Mouse (Mus musculus) heart, adult 2 months (tissue): Measurements from ENCODE around the gene Pik3ca. TPM values are rescaled to one million over a fixed set of nuclear protein-coding genes. Genes with fewer than 3 reads are reported as not detected.

Experiments
- DNase-seq, 2 experiments: peaks; one replicate each; pipeline ENCODE4 v3.0.0; 2021
- H3K27ac ChIP-seq: fragments of 200-600 bp; 2 replicates; pipeline ENCODE4 v1.8.1; 2022
- H3K27me3 ChIP-seq: fragments of 200-500 bp; 2 replicates; pipeline ENCODE4 v1.6.1; 2012; ENCODE audit warnings: mild to moderate bottlenecking, low read length, inconsistent platforms, mixed read lengths; ENCODE audit not compliant: control insufficient read depth, insufficient read depth
- H3K36me3 ChIP-seq: fragments of 200-500 bp; 2 replicates; pipeline ENCODE4 v1.6.1; 2012; ENCODE audit warnings: low read length, inconsistent platforms; ENCODE audit not compliant: control insufficient read depth, insufficient read depth
- H3K4me1 ChIP-seq: fragments of 200-500 bp; 2 replicates; pipeline ENCODE4 v1.6.1; 2011; ENCODE audit warnings: low read length; ENCODE audit not compliant: control insufficient read depth, insufficient read depth
- H3K4me3 ChIP-seq: fragments of 200-600 bp; 2 replicates; pipeline ENCODE4 v1.8.1; 2022
- H3K79me2 ChIP-seq: fragments of 200-500 bp; replicated peaks from 2 replicates; pipeline ENCODE4 v1.6.1; 2012; ENCODE audit warnings: mild to moderate bottlenecking, inconsistent platforms, low read length, moderate library complexity, mixed read lengths; ENCODE audit not compliant: control insufficient read depth, insufficient read depth
- H3K9ac ChIP-seq: fragments of 200-500 bp; 2 replicates; pipeline ENCODE4 v1.6.1; 2012; ENCODE audit warnings: low read depth, mild to moderate bottlenecking, control low read depth, inconsistent platforms, low read length, mixed read lengths
- CTCF ChIP-seq: fragments of 200-600 bp; IDR thresholded peaks from 2 replicates; pipeline ENCODE4 v1.8.1; 2022; ENCODE audit warnings: antibody characterized with exemption, mild to moderate bottlenecking, moderate library complexity
- EP300 ChIP-seq: fragments of 200-500 bp; IDR thresholded peaks from 2 replicates; pipeline ENCODE4 v1.6.1; 2011; ENCODE audit warnings: low read depth, low read length, control low read depth; ENCODE audit not compliant: insufficient read depth
- POLR2A ChIP-seq: fragments of 200-500 bp; IDR thresholded peaks from 2 replicates; pipeline ENCODE4 v1.6.1; 2011; ENCODE audit warnings: mild to moderate bottlenecking, low read depth, low read length, control low read depth; ENCODE audit not compliant: insufficient read depth
- WGBS: fragments of 180-500 bp; shearing (Covaris S2); methylation state at CpG from one replicate; pipeline ENCODE4 v1.1.7; 2018; 5-methylcytosine and 5-hydroxymethylcytosine counted together
- intact Hi-C: fragments of 180-260 bp; cut with DNase I; formaldehyde crosslinking; loops from one replicate; pipeline ENCODE4 v1.15.1; 2025
- long read RNA-seq: library from polyadenylated mRNA; stranded (forward); transcript quantifications from one replicate; pipeline ENCODE4 v2.0.0, GENCODE M21; 2021
- polyA plus RNA-seq: library from polyadenylated mRNA; depleted of rRNA; stranded (reverse); fragments of >200 nt; gene quantifications from 2 replicates; pipeline ENCODE4 v1.2.3, GENCODE M21; 2012; rRNA removed
- total RNA-seq, 2 experiments: library from RNA; stranded (reverse); gene quantifications; 2 replicates each; pipeline ENCODE4 v1.2.3; 2021

Gene Pik3ca
- total RNA-seq (10 to 100 TPM; 43.5 to 48.5 TPM), polyA plus RNA-seq (6.5 and 13.4 TPM in 2 replicates)
- long read RNA-seq, partial matches to known transcripts: 3 of 37 reads
- long read RNA-seq, other reads (novel, unspliced or antisense): 34 of 37 reads

- under 1% methylated on average over 52 of the region's 65 CpGs for WGBS
- H3K4me3 ChIP-seq: peak within 1 kb of the TSS; percentile 97
- H3K4me1 ChIP-seq: peaks cover 15% of the 10 kb centered on the region
- peaks cover 10% of the 10 kb centered on the region for H3K36me3 ChIP-seq
- H3K79me2 ChIP-seq: peaks cover 3% of the 10 kb centered on the region
- H3K9ac ChIP-seq: peak within 1 kb of the TSS; percentile 92
- peak; percentile 74 to 76 for DNase-seq
- no peaks in the 10 kb centered on the region for H3K27me3 ChIP-seq
- no peak for TF ChIP-seq CTCF
- no peak for TF ChIP-seq POLR2A
- no peak for TF ChIP-seq EP300
- H3K27ac ChIP-seq: peak within 1 kb of the TSS; percentile 88
- intact Hi-C loops: loop anchor here (1.0 to 10.0 kb wide), 8 partner anchors 31 to 1793 kb away; partner anchors contain the start of genes Actl6a, Mfn1, Mynn and Zfp639
Measured at GRCm38 (mm10) chr3:32397461-32398174, at the start of gene Pik3ca. Gene Pik3ca, plus strand, starts transcription at chr3:32397671.

- TF ChIP-seq POLR2A (no peak), EP300 (no peak), CTCF (no peak)
- intact Hi-C loops: no loop called here
- no peaks in the 10 kb centered on the region for H3K27me3 ChIP-seq
- H3K27ac ChIP-seq: no peak overlapping the region
- H3K9ac ChIP-seq: no peak overlapping the region
- H3K4me1 ChIP-seq: no peaks in the 10 kb centered on the region
- H3K79me2 ChIP-seq: no peaks in the 10 kb centered on the region
- no peaks in the 10 kb centered on the region for H3K36me3 ChIP-seq
- WGBS: 71% methylated on average over 6 of the region's 6 CpGs
- DNase-seq: no peak
- no peak overlapping the region for H3K4me3 ChIP-seq
Measured at GRCm38 (mm10) chr3:32347881-32348280, 49.6 kb upstream of the Pik3ca start.

- 41% methylated on average over 6 of the region's 6 CpGs for WGBS
- Histone ChIP-seq H3K27me3 (no peaks in the 10 kb centered on the region), H3K4me1 (peaks cover 4% of the 10 kb centered on the region), H3K9ac (no peak overlapping the region), H3K79me2 (0 out of 2 replicates have a peak, but pooled peaks cover 1% of the 10 kb centered on the region), H3K36me3 (no peaks in the 10 kb centered on the region), H3K27ac (no peak overlapping the region), H3K4me3 (no peak overlapping the region)
- DNase-seq: no peak
- intact Hi-C loops: no loop called here
- TF ChIP-seq CTCF: no peak
- TF ChIP-seq POLR2A: no peak
- TF ChIP-seq EP300: no peak
Measured at GRCm38 (mm10) chr3:32361221-32361620, 36.2 kb upstream of the Pik3ca start.

DNA sequence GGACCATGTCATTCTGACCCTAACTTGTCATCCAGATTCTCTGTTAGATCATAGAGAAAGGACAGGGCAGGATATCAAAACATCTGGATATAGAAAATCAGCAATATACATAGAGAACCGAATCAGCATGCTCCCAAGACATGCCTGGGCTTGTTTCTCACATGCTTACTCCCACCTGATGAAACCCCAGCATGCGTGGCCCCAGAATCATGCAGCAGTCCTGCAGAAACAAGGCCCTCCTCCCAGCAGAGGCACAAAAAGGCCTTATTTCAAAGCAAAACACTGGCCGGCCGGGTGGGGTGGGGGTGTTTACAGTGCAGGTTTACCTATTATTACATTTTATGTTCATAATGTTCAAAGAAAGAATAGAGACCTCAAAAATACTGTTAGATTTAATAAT is 33.3 kb upstream of the Pik3ca start:
- Histone ChIP-seq H3K4me3 (no peak overlapping the region), H3K79me2 (0 out of 2 replicates have a peak, but pooled peaks cover 1% of the 10 kb centered on the region), H3K27ac (no peak overlapping the region), H3K4me1 (peaks cover 4% of the 10 kb centered on the region), H3K36me3 (no peaks in the 10 kb centered on the region), H3K9ac (no peak overlapping the region), H3K27me3 (no peaks in the 10 kb centered on the region)
- DNase-seq: no peak
- 78% methylated on average over 4 of the region's 4 CpGs for WGBS
- intact Hi-C loops: loop anchor here (2.0 kb wide), 1 partner anchor 31 kb away; no protein-coding TSS in a partner anchor
- TF ChIP-seq EP300: no peak
- TF ChIP-seq POLR2A: no peak
- TF ChIP-seq CTCF: no peak

DNA sequence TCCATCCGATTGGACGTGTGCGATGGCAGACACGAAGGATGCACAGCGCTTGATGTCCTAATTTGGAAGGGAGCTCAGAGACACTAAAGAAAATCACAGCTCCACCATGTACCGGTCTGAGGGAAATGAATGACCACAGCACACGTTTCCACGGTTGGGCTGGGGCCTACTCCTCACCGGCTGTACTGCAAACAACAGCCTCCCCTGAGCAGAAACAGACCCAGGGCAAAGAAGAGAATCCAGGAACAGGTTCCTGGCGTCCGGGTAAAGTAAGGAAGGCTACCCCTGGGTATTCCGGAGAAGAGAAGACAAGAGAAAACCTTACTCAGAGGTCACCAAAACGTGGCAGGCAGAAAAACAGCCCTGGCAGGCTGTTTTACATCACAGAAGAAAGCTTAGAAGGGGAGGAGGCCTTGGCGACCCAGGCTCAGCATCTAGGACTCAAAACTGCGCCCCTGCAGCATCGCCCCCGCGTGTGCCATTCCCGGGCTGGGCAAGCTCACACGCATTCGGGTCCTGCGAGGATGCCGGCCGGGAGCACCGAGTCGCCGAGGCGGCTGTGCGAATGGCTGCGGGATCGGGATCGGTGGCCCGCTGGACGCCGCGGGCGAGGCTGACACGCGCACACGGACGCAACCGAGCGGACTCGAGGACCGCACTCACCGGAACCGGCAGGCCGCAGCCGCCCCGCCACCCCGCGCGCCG is 32.5 kb upstream of the Pik3ca start:
- Histone ChIP-seq H3K27ac (peak overlapping the region; percentile 89), H3K4me1 (peaks cover 4% of the 10 kb centered on the region), H3K27me3 (no peaks in the 10 kb centered on the region), H3K79me2 (0 out of 2 replicates have a peak, but pooled peaks cover 1% of the 10 kb centered on the region), H3K9ac (peak overlapping the region; percentile 98), H3K36me3 (no peaks in the 10 kb centered on the region), H3K4me3 (peak overlapping the region; percentile 84)
- TF ChIP-seq EP300 (no peak), CTCF (no peak), POLR2A (no peak)
- DNase-seq: no peak
- WGBS: 2% methylated on average over 54 of the region's 54 CpGs
- intact Hi-C loops: loop anchor here (1.0 to 2.0 kb wide), 3 partner anchors 32 to 145 kb away; partner anchors contain the start of gene Zfp639
